Mouse (Mus musculus): ENCODE measurements around the gene Tssc4.

DNA sequence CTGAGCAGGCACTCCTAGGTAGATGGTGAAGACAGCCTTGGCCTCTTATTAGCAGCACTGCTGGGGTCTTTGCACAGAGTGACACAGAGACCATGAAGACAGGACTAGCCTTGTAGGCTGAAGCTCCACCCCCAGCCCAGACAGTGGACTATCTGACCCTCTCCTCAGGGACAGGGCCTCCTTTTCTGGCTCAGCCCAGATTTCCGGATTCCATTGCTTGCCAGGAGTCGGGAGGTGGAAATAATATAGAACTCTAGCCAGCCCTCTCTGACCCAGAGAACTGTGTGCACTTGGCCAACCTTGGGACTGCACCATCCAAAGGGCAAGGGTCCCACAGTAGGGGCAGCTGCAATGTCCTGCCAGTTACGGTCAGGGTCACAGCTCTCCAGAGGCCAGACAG is 27.0 kb upstream of the Tssc4 start:
- TF ChIP-seq CTCF (IDR thresholded peaks at IDR 0.05; ENCODE audit: control insufficient read depth, insufficient read depth, insufficient read length) (no peak), MAX (IDR thresholded peaks at IDR 0.05) (no peak), USF1 (IDR thresholded peaks at IDR 0.05; ENCODE audit: low read depth) (no peak), MYOD1 (IDR thresholded peaks at IDR 0.05; ENCODE audit: control insufficient read depth, insufficient read length, low read depth) (no peak)

Measured in C2C12 (cell line).